Mouse (Mus musculus): ENCODE measurements around the gene Rtf1.

The Rtf1 gene

DNA sequence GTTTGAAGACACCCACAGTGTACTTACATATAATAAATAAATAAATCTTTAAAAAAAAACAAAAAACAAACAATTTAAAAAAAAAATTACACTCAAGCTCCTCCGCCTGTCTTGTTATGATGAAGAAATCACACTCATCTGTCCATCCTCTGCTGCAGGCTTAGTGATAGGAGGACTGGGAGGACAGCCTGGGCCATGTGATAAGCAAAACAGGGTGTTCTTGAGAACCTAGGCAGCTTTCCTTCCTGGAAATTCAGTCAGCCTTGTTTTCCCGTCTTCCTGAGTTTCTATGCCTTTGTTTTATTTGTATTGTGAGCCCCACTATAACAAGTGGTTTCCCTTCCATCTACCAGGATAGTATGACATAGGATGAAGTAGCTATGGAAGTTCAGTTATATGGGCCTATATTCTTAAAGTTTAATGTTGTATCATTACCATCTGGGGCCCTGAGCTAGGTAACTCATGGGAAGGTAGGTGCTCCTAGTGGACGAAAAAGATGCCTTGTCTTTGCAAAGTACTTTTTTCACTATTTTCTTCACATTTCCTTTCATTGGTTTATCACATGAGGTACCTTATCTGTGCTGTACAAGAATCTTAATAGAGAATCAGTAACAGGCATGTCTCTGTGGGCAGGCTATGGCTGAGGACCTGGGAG lies 53.0 kb downstream of the Rtf1 start:
- intact Hi-C loops (cut with DNase I) = no loop called here

DNA sequence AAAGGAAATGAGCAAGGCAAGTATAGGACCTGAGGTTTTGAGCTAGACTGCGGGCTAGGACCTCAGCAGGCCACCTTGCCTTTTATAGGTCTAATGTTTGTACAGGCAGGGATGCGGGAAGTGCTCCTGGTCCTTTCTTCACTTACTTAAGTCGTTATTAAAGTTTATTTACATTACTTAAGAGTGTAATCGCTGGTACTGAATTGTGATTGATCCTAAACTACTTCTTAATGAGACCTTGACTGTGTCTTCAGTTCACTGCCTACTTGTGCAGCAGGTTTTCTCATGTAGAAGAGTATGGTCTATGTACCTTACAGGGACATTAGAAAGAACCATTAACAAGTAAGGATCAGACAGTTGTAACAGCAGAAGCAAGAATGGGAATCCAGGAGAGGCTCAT lies 55.9 kb downstream of the Rtf1 start:
- intact Hi-C loops (cut with DNase I) = no loop called here

DNA sequence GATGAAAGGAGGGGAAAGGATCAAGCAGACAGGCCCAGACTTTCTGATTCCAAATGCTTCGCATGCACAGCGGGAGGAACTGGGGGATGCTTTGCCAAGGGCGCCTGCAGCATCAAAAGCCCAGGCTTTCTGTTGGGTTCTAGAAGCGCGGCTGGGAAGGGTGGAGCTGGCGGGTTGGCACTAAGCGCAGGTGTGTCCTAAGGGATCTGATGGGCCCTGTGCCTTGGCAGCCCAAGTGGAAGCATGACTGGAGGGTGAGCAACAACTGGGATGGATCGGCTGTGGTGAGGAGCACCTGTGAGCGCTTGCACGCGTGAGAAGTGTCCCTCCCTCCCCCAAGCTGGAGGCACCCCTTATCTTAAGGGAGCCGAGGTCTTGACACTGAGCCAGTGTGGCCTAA lies 62.3 kb downstream of the Rtf1 start:
- intact Hi-C loops (cut with DNase I) = no loop called here

DNA sequence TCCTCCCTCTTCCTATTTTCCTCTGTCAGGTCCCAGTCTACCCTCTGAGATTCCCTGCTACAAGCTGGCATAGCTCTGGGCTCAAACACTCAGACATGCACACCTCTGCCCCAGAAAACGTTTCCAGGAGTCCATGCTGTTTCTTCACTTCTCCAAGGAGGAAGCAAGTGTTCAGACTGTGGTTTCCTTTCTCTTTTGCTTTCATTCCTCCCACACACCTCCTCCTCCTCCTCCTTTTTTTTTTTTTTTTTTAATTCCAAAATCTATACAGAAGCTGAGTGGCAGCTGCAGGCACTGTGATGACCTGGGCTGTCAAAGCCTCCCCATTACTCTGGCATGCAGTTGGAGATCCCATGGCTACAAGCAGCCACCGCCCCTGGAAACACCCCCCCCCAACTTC lies 65.7 kb downstream of the Rtf1 start:
- intact Hi-C loops (cut with DNase I) = loop anchor here (5.0 kb wide), 1 partner anchor 63 kb away; the partner anchor contains the start of gene Rtf1

DNA sequence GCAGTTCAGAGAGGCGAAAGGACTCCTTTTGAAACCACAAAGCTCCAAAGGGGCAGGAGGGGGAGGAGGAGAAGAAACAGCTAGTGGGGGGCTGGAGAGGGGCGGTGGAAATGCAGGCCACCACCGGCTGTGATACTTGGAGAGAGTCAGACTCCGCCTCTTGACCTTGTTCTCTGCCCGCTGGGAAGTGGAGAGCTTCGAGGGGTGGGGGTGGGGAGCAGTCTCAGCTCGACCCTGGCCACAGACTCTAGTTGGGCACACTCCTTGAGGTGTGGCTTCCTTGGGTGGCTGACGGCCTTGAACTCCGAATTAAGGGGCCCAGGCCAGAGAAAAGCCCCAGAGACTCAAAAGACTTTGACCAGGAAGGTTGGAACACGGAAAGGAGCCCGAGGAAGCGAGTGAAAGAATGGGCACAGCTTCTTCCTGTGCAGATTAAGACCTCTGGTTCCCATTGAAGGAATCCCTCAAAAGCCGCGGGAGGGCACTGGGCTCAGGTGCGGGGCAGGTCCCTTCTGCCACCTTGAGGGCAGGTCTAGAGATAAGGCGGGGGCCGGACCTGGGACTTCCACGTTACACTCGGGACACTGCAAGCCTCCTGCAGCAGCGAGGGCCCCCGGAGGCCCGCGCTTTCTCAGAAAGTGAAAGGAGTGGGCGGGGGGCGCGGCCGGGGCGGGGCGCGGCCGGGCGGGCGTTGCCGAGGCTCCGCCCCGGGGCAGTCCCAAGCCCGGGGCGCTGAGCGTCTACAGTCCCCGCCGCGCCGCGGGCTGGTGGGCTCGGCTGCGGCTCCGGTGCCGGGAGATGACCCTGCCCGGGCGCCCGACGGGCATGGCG lies 66.9 kb downstream of the Rtf1 start, which contains the start of gene Itpka:
Gene Itpka (plus strand): TSS at position 757 of the 831 bp plus-strand sequence.
- intact Hi-C loops (cut with DNase I) = loop anchor here (5.0 kb wide), 1 partner anchor 64 kb away; the partner anchor contains the start of gene Rtf1

DNA sequence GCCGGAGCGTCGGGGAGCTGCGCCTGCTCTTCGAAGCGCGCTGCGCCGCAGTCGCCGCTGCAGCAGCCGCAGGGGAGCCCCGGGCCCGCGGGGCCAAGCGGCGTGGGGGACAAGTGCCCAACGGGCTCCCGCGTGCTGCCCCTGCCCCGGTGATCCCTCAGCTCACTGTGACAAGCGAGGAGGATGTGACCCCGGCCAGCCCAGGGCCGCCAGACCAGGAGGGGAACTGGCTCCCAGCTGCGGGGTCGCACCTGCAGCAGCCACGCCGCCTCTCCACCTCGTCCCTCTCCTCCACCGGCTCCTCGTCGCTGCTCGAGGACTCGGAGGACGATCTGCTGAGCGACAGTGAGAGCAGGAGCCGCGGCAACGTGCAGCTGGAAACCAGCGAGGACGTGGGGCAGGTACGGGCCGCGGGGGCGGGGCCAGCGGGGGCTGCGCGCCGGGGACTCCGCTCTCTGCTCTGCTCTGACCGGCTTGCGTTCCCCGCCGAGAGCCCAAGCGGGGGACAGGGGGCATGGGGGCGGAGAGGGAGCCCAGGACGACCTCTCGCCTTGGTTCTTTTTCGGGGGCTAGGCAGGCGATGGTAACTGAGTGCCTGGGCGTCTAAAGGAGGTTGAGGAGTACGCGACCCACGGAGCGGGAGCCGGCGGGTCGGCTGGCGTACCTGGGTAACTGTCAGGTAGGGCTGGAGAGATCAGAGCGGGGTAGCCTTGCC lies 67.8 kb downstream of the Rtf1 start:
- intact Hi-C loops (cut with DNase I) = loop anchor here (5.0 kb wide), 1 partner anchor 65 kb away; the partner anchor contains the start of gene Rtf1

DNA sequence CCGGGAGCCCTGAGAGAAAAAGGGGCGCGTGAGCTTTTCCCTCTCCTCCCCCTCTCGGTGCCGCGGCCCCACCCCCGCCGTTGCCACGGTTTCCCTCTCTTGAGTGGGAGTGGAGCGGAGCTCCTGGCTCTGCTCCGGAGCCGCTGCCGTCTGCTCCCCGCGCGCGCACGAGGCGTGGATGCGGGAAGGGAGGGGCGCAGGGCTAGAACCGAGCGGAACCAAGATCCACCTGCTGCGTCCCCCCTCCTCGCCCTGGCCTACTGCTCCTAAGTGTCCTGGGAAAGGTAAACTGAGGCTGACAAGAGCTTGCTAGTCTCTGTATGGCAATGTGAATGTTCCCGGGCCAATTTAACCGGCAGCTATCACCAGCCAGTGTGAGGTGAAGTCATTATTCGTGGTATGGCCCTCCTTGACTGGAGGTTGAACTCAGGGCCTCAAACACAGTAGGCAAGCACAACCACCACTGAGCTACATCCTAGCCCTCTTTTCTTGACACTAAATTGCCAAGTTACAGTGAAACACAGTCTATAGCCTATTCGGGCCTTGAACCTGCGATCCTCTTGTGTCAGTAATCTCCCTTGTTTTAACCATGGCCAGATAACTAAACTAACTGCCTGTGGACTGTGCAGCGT lies 68.4 kb downstream of the Rtf1 start:
- intact Hi-C loops (cut with DNase I) = loop anchor here (5.0 kb wide), 1 partner anchor 66 kb away; the partner anchor contains the start of gene Rtf1

DNA sequence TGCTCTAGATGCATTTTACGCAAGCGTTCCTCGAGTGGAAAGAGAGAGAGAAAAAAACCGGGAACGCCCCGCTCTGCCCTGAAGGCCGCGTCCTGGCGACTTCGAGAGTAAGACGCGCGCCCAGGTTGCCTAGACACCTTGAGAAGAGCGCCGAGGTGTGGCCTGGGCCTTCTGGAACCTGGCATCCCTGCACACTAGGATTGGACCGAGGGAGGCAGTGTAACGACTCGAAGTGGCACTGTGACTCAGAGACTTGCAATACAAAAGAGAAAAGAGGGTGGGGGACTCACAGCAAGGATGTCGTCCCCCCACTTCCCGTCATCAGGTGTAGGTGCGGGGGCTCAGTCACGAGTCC lies 68.9 kb downstream of the Rtf1 start:
- intact Hi-C loops (cut with DNase I) = loop anchor here (5.0 kb wide), 1 partner anchor 66 kb away; the partner anchor contains the start of gene Rtf1

DNA sequence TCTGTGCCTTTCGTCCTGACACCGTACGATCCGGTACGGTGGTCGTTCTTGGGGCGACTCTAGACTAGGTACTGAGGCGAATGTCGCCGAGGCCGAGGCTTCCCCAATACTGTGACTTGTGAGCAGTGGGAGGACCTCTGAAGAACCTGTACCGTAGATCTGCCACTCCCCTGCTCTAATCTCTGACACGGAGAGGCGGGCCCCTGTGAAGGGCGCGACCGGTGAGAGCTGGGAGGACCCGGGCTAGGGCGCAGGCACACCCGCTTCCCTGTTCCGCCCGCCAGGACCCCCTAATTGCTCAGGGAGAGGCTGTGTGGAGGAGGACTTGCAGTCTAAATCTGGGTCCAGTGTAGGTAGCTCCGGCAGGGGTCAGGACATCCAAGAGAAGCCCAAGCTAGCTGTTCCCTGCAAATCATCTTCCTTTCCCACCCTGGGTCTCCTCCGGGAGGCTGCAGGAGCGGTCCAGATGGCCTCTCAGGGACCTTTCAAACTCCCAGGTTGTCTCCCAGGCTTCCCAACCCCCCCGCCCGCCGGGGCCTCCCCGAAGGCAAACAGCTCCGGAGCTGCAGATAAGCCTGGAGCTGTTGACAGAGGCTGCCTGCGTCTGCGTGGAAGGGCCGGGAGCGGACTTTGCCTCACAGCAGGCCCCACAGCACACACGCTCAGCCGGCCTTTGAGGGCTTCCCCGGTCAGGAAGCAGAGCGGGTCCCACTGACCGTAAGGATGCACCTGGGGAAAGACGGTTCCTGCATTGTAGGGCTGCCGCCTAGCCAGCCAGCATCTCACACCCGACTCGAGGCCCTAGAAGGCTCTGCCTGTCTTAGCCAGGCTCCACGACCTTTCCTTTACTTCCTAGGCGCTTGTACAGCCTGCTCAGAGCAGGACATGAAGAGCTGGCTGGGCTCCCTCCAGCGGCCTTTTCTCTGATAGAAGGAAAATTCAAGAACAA lies 69.6 kb downstream of the Rtf1 start:
- intact Hi-C loops (cut with DNase I) = loop anchor here (5.0 kb wide), 1 partner anchor 67 kb away; the partner anchor contains the start of gene Rtf1

DNA sequence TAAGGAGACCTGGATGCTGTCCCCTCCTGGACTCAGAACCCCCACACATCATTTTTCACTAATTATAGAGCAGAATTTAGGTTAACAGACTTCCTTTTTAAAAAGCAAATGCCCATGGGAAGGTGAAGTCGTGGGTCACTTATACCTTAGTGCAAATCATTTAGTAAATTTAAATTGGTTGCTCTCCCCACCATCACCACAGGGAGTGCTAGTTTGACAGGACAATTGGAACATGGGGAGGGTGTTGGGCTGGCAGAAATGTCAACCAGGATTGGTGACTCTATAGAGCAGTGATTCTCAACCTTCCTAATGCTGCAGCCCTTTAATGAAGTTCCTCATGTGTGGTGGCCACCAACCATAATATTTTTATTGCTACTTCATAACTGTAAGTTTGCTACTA lies 70.4 kb downstream of the Rtf1 start:
- intact Hi-C loops (cut with DNase I) = no loop called here

DNA sequence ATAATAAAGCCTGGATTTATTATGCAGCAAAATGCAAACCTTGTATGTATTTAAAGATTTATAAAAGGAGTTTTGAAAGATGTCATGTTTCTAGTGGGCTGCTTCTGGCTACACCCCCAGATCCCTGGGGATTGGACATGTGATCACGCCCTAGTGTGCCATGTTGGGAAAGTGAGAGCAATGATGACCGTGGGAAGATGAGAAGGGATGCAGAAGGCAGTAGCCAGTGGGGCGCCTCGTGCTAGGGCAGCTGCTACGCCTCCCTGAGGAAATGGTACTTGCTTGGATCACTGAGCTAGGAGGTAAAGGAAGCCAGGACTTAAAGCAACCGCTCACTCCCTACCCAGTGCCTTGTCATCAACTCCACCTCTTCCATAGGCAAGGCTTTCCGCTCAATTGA lies 72.7 kb downstream of the Rtf1 start:
- intact Hi-C loops (cut with DNase I) = no loop called here

DNA sequence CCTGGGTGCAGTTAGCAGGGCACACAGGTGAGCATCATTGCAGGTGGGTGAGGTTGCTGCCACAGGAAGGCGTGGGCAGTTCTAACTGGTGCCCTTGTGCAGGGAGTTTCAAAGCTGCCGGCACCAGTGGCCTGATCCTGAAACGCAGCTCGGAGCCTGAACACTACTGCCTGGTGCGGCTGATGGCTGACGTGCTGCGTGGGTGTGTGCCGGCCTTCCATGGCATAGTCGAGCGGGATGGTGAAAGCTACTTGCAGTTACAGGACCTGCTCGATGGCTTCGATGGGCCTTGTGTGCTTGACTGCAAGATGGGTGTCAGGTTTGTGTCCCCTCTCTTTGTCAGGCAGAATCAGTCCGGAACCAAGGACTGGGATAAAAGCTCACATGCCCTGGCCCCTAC lies 74.4 kb downstream of the Rtf1 start:
- intact Hi-C loops (cut with DNase I) = no loop called here

DNA sequence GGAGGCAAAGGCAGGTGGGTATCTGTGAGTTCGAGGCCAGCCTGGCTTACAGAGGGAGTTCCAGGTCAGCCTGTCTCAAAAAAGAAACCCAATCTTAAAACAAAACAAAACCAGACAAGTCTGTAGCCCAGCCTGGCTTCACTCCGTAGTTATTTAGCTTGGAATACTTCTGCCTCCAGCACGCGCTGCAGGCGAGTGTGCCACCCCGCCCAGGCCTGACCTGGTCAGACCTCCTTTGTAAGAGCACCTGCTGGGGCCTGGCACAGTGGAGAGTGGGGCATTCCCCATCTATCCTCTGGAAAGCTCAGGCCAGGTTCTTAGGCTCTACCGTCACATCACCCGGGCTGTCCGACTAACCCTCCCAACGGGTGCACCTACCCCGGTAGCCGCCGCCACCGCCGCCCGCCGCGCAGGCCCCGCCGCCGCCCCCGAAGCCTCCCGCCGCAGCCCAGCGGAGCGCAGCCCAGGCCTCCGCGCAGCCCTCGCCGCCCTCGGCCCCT lies 82.8 kb downstream of the Rtf1 start:
- intact Hi-C loops (cut with DNase I) = no loop called here

DNA sequence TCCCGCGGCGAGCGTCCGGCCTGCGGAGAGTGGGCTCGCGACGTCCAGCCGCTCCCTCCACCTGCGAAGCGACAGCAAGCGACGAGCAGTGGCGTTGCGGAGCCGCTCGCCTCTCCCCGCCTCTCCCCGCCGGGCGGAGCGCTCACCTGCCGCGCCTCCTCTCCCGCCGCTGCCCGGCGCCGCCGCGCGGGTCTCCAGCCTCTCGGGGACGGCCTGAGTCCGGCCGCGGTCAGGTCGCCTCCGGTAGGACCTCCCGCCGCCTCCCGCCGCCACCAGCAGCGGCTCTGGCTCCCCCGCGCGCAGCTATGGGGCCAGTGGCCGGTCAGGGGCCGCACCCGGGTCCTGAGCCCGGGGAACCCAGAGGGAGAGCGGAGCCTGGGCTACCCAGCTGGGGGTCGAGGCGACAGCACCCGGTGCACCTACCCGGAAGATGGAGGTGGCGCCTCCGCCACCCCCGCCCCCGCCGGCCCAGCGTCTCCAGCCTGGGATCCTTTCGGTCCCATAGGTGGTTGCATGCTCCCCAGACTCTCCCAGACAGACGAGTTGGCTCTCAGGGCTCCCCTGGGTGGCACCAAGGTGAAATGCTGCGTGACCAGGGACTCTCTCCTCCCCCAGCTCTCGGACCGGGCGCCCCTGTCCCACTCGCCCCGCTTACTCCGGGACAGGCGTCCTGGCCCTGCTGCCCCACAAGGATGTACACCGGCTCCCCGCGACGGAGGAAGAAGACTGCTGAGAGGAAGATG lies 83.4 kb downstream of the Rtf1 start:
- intact Hi-C loops (cut with DNase I) = no loop called here

DNA sequence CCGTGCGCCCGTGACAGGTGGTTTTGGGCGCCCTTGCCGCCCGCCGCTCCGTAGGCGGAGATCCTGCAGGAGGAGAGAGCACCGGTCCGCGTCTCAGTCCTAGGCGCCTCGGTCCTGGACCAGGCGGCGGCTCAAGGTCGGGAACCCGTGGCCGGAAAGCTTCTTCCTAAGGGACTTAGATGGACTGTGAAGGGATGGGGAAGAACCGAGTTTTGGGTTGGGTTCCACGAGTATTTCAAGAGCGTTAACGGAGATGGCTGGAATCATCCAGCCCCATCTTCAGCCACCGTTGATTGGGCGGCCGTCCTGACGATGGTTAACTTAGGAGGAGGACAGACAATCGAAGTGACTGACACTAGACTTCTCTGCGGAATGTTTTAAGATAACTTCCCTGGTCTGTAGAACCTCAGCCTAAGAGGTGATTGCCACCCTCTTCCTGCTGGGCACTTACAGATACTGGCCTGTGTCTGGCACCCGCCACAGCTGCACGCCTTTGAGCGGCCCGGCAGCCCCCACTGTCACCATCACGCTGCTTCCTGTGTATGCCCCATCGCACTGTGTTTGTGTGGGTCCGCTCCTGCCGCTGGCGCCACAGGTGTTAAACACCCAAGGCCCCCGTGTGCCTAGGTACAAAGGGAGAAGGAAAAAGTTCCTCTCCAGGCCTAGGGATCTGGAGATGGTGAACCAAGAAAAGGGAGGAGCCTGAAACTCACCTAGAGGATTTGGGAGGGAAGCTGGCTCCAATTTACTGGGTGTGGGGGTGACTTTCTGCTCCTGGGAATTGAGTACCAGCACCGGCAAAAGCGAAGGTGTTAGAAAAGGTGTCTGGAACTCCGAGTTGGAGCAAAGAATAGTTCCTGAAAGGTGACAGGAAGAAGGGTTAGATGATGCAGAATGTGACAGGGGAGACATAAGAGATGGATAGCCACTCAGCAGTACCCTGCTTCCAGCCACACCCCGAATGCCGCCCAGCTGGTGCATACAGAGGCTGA lies 84.3 kb downstream of the Rtf1 start:
- intact Hi-C loops (cut with DNase I) = no loop called here

DNA sequence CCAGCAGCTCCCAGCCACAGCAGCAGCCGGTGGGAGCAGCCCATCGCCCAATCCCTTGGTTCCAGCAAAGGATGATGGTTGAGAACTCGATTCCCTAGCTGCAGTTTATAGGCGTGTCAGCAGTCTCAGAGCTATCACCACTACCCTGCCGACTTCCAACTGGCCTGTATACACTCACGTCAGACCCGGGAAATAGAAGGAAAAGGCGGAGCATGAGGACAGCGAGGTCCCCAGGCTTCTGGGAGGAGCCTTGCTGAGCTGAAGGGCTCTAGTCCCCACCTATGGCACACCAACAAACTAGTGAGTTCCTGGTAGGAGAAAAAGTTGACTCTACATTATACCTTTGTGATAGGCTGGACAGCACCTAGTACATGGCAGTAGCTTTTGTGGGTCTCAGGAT lies 85.4 kb downstream of the Rtf1 start, which contains the start of gene Ltk:
Gene Ltk (minus strand): TSS at position 181 of the 400 bp plus-strand sequence.
- intact Hi-C loops (cut with DNase I) = no loop called here

DNA sequence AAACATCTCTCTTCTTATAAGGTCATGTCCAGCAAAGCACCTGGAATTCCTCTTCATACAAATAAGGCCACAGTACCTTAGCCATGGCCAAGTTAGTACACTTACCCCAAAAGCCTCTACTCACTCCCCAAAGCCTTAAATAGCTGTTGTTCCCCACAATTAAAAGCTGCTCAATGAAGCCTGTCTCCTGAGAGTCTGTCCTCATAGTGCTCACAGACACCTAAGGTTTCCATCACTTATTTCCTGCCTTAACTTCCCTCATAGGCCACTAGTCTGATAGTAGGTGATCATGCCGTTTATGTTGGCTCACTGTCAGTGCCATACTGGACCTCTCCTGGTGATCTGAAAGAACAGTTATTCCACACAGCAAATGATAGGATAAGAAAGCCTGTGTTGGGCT lies 87.4 kb downstream of the Rtf1 start:
- intact Hi-C loops (cut with DNase I) = no loop called here

DNA sequence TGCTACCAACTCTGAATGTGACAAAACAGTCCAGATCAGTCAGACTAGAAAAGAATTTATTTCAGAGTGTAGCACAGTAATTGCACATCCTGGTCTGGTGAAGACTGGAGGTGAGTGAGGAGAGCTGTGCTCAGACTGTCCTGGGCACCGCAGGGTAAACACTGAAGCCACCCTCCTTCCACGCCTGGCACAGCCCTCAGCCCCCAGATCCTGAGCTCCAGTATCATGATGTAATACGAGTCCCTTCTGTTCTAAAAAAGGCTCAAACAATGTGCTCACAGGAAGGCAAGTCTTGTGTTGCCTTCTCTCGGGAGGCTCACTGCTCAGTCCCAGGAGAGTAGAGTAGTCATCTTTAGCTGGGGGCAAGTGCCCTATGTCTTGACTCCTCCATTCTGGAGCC lies 89.1 kb downstream of the Rtf1 start:
- intact Hi-C loops (cut with DNase I) = no loop called here

All from adrenal gland (tissue).